Mouse (Mus musculus) megakaryocyte-erythroid progenitor cell, adult 5 weeks (primary cell): ENCODE data around the gene Ffar1. TPM values are rescaled to one million over a fixed set of nuclear protein-coding genes. Genes with fewer than 3 reads are reported as not detected.

ENCODE experiments used
- polyA plus RNA-seq: library from polyadenylated mRNA; stranded (reverse); fragments of >175 nt; gene quantifications from 2 replicates; pipeline ENCODE4 v1.2.3, GENCODE M21; 2012

The Ffar1 gene
- polyA plus RNA-seq = 0.10 and 0.13 TPM in 2 replicates

DNA sequence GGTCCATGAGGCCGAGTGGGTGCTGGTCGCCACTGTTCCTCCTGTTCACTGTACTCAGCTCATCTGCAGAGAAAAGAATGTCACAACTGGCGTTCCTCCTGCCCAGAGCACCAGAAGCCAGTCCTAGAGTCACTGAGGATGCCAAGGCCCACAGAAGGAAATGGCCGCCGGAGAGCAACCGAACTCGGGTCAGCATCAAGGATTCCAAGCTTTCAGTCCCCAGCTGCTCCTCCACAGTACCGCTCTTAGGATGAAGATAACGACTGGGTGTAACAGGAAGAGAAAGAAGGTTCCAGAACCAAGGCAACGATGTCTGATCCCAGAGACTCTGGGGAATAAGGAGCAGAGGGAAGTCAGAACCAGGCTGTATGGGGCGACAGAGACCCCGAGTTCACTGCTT is at the start of gene Ffar1:
TSS of gene Ffar1 (minus strand) at position 101 of the 400 bp plus-strand sequence.

GRCm38 (mm10) chr7:30880176-30880575 is 18.8 kb upstream of the Ffar1 start, which contains the start of gene Cd22:
Gene Cd22 (minus strand): TSS chr7:30880342.

GRCm38 (mm10) chr7:30856078-30856477 is 5.3 kb downstream of the Ffar1 start, which contains the start of gene Ffar3:
Gene Ffar3 (minus strand): TSS chr7:30856178.

DNA sequence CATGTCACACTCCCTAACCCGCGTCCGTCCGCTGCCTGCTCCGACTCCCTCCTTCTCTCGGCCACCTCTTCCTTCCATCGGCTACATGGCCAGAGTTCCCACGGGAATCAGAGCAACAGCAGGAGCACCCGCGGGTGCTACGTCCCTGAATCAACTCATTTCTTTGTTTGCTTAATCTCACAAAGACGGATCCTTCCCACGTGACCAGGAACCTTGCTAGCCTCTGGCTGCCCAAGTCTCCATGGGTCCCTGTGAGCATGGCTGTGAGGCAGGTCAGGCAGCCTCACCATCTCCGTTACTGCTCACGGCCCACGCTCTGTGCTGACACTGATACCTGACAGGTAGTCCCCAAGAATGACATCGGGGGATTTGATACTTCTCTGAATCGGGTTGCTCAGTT is 37.7 kb downstream of the Ffar1 start, which contains the start of gene Ffar2:
TSS of gene Ffar2 (minus strand) at position 101 of the 400 bp plus-strand sequence.

Other genes with a start within 250 kb of the Ffar1 start
- gene Upk1a, start 248.7 kb downstream of the Ffar1 start, polyA plus RNA-seq = 0.46 and 0.82 TPM in 2 replicates
- gene Cox6b1, start 235.4 kb downstream of the Ffar1 start, polyA plus RNA-seq = 70.6 and 81.6 TPM in 2 replicates
- 0.23 and 0.25 TPM in 2 replicates for gene Etv2, start 225.7 kb downstream of the Ffar1 start, polyA plus RNA-seq
- 287 and 309 TPM in 2 replicates for gene Rbm42, start 211.2 kb downstream of the Ffar1 start, polyA plus RNA-seq
- gene Haus5, start 196.6 kb downstream of the Ffar1 start, polyA plus RNA-seq = 39.5 and 49.7 TPM in 2 replicates
- gene Pmis2, start 190.0 kb downstream of the Ffar1 start, polyA plus RNA-seq = not detected in 2 replicates
- gene 2200002J24Rik, start 162.6 kb downstream of the Ffar1 start, polyA plus RNA-seq = not detected in 2 replicates
- gene Atp4a, start 149.4 kb downstream of the Ffar1 start, polyA plus RNA-seq = 0.93 and 1.6 TPM in 2 replicates
- 48.5 and 64.1 TPM in 2 replicates for gene Tmem147, start 132.0 kb downstream of the Ffar1 start, polyA plus RNA-seq
- gene Gapdhs, start 117.9 kb downstream of the Ffar1 start, polyA plus RNA-seq = not detected in 2 replicates
- gene Sbsn, start 110.1 kb downstream of the Ffar1 start, polyA plus RNA-seq = 1.7 and 3.2 TPM in 2 replicates
- gene Dmkn, start 97.8 kb downstream of the Ffar1 start, polyA plus RNA-seq = 2.0 and 6.7 TPM in 2 replicates
- gene Krtdap, start 73.7 kb downstream of the Ffar1 start, polyA plus RNA-seq = not detected in 2 replicates
- 11.4 and 19.2 TPM in 2 replicates for gene Ffar2, start 37.8 kb downstream of the Ffar1 start, polyA plus RNA-seq
- not detected in 2 replicates for gene Ffar3, start 5.4 kb downstream of the Ffar1 start, polyA plus RNA-seq
- 5.0 and 5.4 TPM in 2 replicates for gene Cd22, start 18.8 kb upstream of the Ffar1 start, polyA plus RNA-seq
- 0.37 and 0.72 TPM in 2 replicates for gene Mag, start 53.3 kb upstream of the Ffar1 start, polyA plus RNA-seq
- not detected in 2 replicates for gene Hamp2, start 63.1 kb upstream of the Ffar1 start, polyA plus RNA-seq
- gene Hamp, start 82.5 kb upstream of the Ffar1 start, polyA plus RNA-seq = not detected in 2 replicates
- gene Usf2, start 95.2 kb upstream of the Ffar1 start, polyA plus RNA-seq = 169 and 182 TPM in 2 replicates
- gene Lsr, start 111.9 kb upstream of the Ffar1 start, polyA plus RNA-seq = 1.3 and 1.5 TPM in 2 replicates
- gene Fam187b, start 112.2 kb upstream of the Ffar1 start, polyA plus RNA-seq = 0.08 TPM in 1 of 2 replicates, not detected in the other
- gene Fxyd5, start 180.9 kb upstream of the Ffar1 start, polyA plus RNA-seq = 870 and 944 TPM in 2 replicates
- gene Fxyd7, start 189.9 kb upstream of the Ffar1 start, polyA plus RNA-seq = 0.36 and 1.3 TPM in 2 replicates
- 4.9 and 6.1 TPM in 2 replicates for gene Fxyd1, start 195.6 kb upstream of the Ffar1 start, polyA plus RNA-seq
- 0.01 TPM in 1 of 2 replicates, not detected in the other for gene Lgi4, start 197.8 kb upstream of the Ffar1 start, polyA plus RNA-seq
- gene Fxyd3, start 215.1 kb upstream of the Ffar1 start, polyA plus RNA-seq = not detected in 2 replicates